Comparison of ENCODE assay signal across 8 mouse cellular contexts in the genomic region with DNA sequence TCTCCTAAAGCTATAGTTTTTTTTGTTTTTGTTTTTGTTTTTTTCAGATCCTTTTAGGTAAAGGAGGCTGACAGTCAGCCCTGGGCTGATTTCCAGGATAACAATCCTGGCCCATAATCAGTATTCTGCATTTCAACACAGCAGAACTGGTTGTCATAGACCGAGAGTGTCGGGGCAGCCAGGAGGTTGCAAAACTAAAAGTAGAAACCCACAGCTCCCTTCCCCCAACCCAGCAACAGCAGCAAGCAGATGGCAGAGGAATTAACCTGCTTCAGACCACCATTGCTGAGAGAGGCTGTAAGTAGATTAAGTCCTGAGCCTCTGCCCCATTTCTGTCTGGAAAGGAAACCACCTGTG. TPM values are rescaled to one million over a fixed set of nuclear protein-coding genes. Genes with fewer than 3 reads are reported as not detected.
DNase-seq lines count a peak whose midpoint lies in the region; ATAC-seq and TF ChIP-seq lines count a peak whose summit lies in the region.

No protein-coding gene starts in this region.

- TF ChIP-seq CTCF in cortical plate, adult 2 months (IDR thresholded peaks at IDR 0.05; ENCODE audit: extremely low read depth, insufficient read depth, low read length): no peak

- peak overlapping the region; percentile 58 for H3K27ac ChIP-seq in cortical plate, adult 2 months (ENCODE audit: insufficient read depth, low read length)
- peak overlapping the region; percentile 95; the same call in 1 of the 2 replicates for H3K27ac ChIP-seq in kidney, embryonic 16.5 days (ENCODE audit: low read length)

- peak; percentile 34 to 52 for DNase-seq in right cerebral cortex, postnatal 10 days (ENCODE audit: low spot score in 2 of 2)
- DNase-seq in right cerebral cortex, postnatal 36 days (ENCODE audit: low spot score in 2 of 2): no peak
- peak; percentile 67 to 72 for DNase-seq in heart, adult 18-20 months
- DNase-seq in lung, postnatal 10 days: peak; percentile 71
- peak; percentile 14 for DNase-seq in spleen, adult 12 weeks (ENCODE audit: low spot score)
- no peak for DNase-seq in ovary, adult 18-20 months (ENCODE audit: low spot score)

- no peaks in the 10 kb centered on the region for H3K36me3 ChIP-seq in kidney, embryonic 16.5 days (ENCODE audit: insufficient read depth, low read length)

- peak overlapping the region; percentile 70 for H3K4me3 ChIP-seq in cortical plate, adult 2 months (ENCODE audit: insufficient read depth, low read length)
- H3K4me3 ChIP-seq in kidney, embryonic 16.5 days (ENCODE audit: low read length): peak overlapping the region; percentile 90

- H3K27me3 ChIP-seq in kidney, embryonic 16.5 days (ENCODE audit: insufficient read depth, low read length): no peaks in the 10 kb centered on the region

- no peak for ATAC-seq in kidney, embryonic 16.5 days (ENCODE audit: low FRiP score, low TSS enrichment)

- WGBS in kidney, embryonic 16.5 days: 17% methylated on average over 2 of the region's 2 CpGs

- H3K9me3 ChIP-seq in kidney, embryonic 16.5 days (ENCODE audit: low read length): no peaks in the 10 kb centered on the region

- peaks cover 2% of the 10 kb centered on the region; the same call in 1 of the 2 replicates for H3K4me1 ChIP-seq in cortical plate, adult 2 months (ENCODE audit: control insufficient read depth, insufficient read depth, low read length)
- H3K4me1 ChIP-seq in kidney, embryonic 16.5 days (ENCODE audit: insufficient read depth, low read length): peaks cover 9% of the 10 kb centered on the region

- H3K9ac ChIP-seq in kidney, embryonic 16.5 days (replicated peaks; ENCODE audit: low read length): peak overlapping the region; percentile 89

- TF ChIP-seq POLR2A in cortical plate, adult 2 months (IDR thresholded peaks at IDR 0.05; ENCODE audit: extremely low read depth, insufficient read depth, low read length): no peak

- peak overlapping the region; percentile 78 for H3K4me2 ChIP-seq in kidney, embryonic 16.5 days (replicated peaks; ENCODE audit: low read depth, low read length)

RNA-seq across cellular contexts. Expression of a gene that starts 1.0 kb away (rescaled TPM):
- polyA plus RNA-seq in cortical plate, adult 2 months (2012; rRNA removed): 17.7 and 17.8 TPM in 2 replicates
- total RNA-seq in heart, adult 18-20 months (2021): 100 to 1,000 TPM; 257 TPM
- 10.8 and 14.5 TPM in 2 replicates for polyA plus RNA-seq in kidney, embryonic 16.5 days (2015; fragmentation: Nextera tagmentation; extraction: Ambion mirVana)

RNA-seq across cellular contexts. Expression of a gene that starts 11.1 kb away (rescaled TPM):
- 0.04 TPM in 1 of 2 replicates, not detected in the other for polyA plus RNA-seq in cortical plate, adult 2 months (2012; rRNA removed)
- total RNA-seq in heart, adult 18-20 months (2021): under 1 TPM in 1 of 2 experiments, not detected in 1; 0.13 TPM
- not detected in 2 replicates for polyA plus RNA-seq in kidney, embryonic 16.5 days (2015; fragmentation: Nextera tagmentation; extraction: Ambion mirVana)

RNA-seq across cellular contexts. Expression of a gene that starts 44.4 kb away (rescaled TPM):
- polyA plus RNA-seq in cortical plate, adult 2 months (2012; rRNA removed): not detected in 2 replicates
- under 1 TPM; 0.17 to 0.39 TPM for total RNA-seq in heart, adult 18-20 months (2021)
- 0.30 and 0.54 TPM in 2 replicates for polyA plus RNA-seq in kidney, embryonic 16.5 days (2015; fragmentation: Nextera tagmentation; extraction: Ambion mirVana)

Comparison
In these comparisons a context has a peak if more than half of its experiments do, and no peak if none do; other contexts are left out.
1. DNase-seq: peak in right cerebral cortex, postnatal 10 days (2 of 2), heart, adult 18-20 months (2 of 2), lung, postnatal 10 days (single experiment) and spleen, adult 12 weeks (single experiment); none in right cerebral cortex, postnatal 36 days (0 of 2) and ovary, adult 18-20 months (single experiment).